Mouse (Mus musculus): ENCODE measurements at regions not wholly inside any gene's neighbourhood (a gene's known extent, or its start where the extent isn't known, plus 50 kb on each side); places are given as distances from the start of the nearest gene placed in this dataset.

GRCm38 (mm10) chr13:105377038-105377437, 66.4 kb upstream of the Htr1a start:
- Histone ChIP-seq H3K9ac (replicated peaks; ENCODE audit: low read depth) (no peak overlapping the region), H3K36me3 (ENCODE audit: insufficient read depth, low read length) (no peaks in the 10 kb centered on the region), H3K27ac (ENCODE audit: low read length) (no peak overlapping the region), H3K4me3 (ENCODE audit: low read depth, low read length) (no peak overlapping the region), H3K27me3 (replicated peaks; ENCODE audit: insufficient read depth, low read length) (no peaks in the 10 kb centered on the region), H3K4me2 (replicated peaks; ENCODE audit: low read depth, low read length) (no peak overlapping the region), H3K4me1 (ENCODE audit: insufficient read depth, low read depth, low read length) (no peaks in the 10 kb centered on the region), H3K9me3 (ENCODE audit: low read length) (no peaks in the 10 kb centered on the region)
- no peak for TF ChIP-seq EP300 (IDR thresholded peaks at IDR 0.05)
- peak; percentile 80 for TF ChIP-seq CTCF (IDR thresholded peaks at IDR 0.05)
- DNase-seq (ENCODE audit: low spot score) (peak; percentile 79), ATAC-seq (peak; percentile 76)
- 0% methylated on average over 2 of the region's 2 CpGs for whole genome bisulfite sequencing

GRCm38 (mm10) chr13:105378587-105378986, 64.9 kb upstream of the Htr1a start:
- H3K4me2 ChIP-seq (replicated peaks; ENCODE audit: low read depth, low read length): no peak overlapping the region
- H3K4me3 ChIP-seq (ENCODE audit: low read depth, low read length): no peak overlapping the region
- no peaks in the 10 kb centered on the region for H3K36me3 ChIP-seq (ENCODE audit: insufficient read depth, low read length)
- DNase-seq (ENCODE audit: low spot score) (no peak), ATAC-seq (no peak)
- H3K9me3 ChIP-seq (ENCODE audit: low read length): no peaks in the 10 kb centered on the region
- H3K9ac ChIP-seq (replicated peaks; ENCODE audit: low read depth): no peak overlapping the region
- 83% methylated on average over 9 of the region's 9 CpGs for WGBS
- TF ChIP-seq CTCF (IDR thresholded peaks at IDR 0.05): no peak
- H3K27me3 ChIP-seq (replicated peaks; ENCODE audit: insufficient read depth, low read length): no peaks in the 10 kb centered on the region
- no peak overlapping the region for H3K27ac ChIP-seq (ENCODE audit: low read length)
- H3K4me1 ChIP-seq (ENCODE audit: insufficient read depth, low read depth, low read length): no peaks in the 10 kb centered on the region

- Histone ChIP-seq H3K9me3 (ENCODE audit: low read length) (no peaks in the 10 kb centered on the region), H3K9ac (replicated peaks; ENCODE audit: low read depth) (no peak overlapping the region), H3K4me1 (ENCODE audit: insufficient read depth, low read depth, low read length) (no peaks in the 10 kb centered on the region), H3K4me2 (replicated peaks; ENCODE audit: low read depth, low read length) (no peak overlapping the region), H3K27me3 (replicated peaks; ENCODE audit: insufficient read depth, low read length) (no peaks in the 10 kb centered on the region), H3K27ac (ENCODE audit: low read length) (no peak overlapping the region), H3K4me3 (ENCODE audit: low read depth, low read length) (no peak overlapping the region), H3K36me3 (ENCODE audit: insufficient read depth, low read length) (no peaks in the 10 kb centered on the region)
- WGBS: 46% methylated on average over 4 of the region's 4 CpGs
- ATAC-seq (no peak), DNase-seq (ENCODE audit: low spot score) (no peak)
- no peak for TF ChIP-seq EP300 (IDR thresholded peaks at IDR 0.05)
- no peak for TF ChIP-seq CTCF (IDR thresholded peaks at IDR 0.05)
Measured at GRCm38 (mm10) chr13:105387016-105387772, 56.2 kb upstream of the Htr1a start.
